Mouse (Mus musculus) thymus, adult 2 months (tissue): ENCODE data around the gene Dad1.

Experiments used
- CTCF ChIP-seq: fragments of 200-500 bp; IDR thresholded peaks from 2 replicates; pipeline ENCODE4 v1.5.1; 2012; ENCODE audit warnings: mild to moderate bottlenecking, control low read depth, low read length, moderate library complexity, borderline replicate concordance; ENCODE audit not compliant: control insufficient read depth, poor library complexity, insufficient read depth; ENCODE audit errors: extremely low read depth
- POLR2A ChIP-seq: fragments of 200-500 bp; IDR thresholded peaks from 2 replicates; pipeline ENCODE4 v1.6.1; 2012; ENCODE audit warnings: mild to moderate bottlenecking, low read length, control low read depth, moderate library complexity; ENCODE audit not compliant: control insufficient read depth, poor library complexity, insufficient read depth; ENCODE audit errors: extremely low read depth

DNA sequence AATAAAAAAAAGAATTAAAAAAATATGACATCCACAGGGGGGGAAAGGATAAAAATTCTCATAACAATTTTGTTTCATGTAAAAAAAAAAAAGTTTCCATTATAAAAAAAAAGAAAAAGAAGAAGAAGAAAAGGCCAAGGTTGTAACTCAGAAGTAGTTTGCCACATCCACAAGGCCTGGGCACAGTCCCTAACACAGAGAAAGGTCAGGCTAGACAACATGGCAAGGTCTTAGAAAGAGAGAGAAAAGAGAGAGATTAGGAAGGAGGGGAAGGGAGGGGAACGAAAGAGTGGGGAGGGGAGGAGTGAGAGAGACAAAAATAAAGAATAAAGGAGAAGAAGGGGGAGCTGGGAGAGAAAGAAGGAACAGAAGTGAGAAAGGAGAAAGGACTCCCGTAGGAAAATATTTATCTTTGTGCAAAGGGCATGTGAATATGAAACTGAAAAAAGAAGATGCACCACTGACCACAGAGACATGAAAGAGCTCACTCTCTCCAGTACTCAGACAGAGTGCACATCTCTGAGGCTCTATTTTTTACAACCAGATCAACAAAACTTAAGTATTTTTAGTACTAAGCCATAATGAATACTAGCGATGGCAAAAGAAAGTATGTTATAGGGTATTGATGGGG is 18.2 kb upstream of the Dad1 start:
- TF ChIP-seq CTCF (no peak), POLR2A (no peak)
